Mouse (Mus musculus): Measurements from ENCODE around the gene Cfap100. TPM values are rescaled to one million over a fixed set of nuclear protein-coding genes. Genes with fewer than 3 reads are reported as not detected.

The Cfap100 gene
- total RNA-seq, 2 experiments from 2014 or later = 4.9 to 6.5 TPM

- intact Hi-C loops (cut with DNase I) = no loop called here
- no peak for DNase-seq (ENCODE audit: extremely low spot score in 1 of 2, low spot score in 2 of 2)
Measured at GRCm38 (mm10) chr6:90410972-90411371, 17.6 kb downstream of the Cfap100 start.

DNA sequence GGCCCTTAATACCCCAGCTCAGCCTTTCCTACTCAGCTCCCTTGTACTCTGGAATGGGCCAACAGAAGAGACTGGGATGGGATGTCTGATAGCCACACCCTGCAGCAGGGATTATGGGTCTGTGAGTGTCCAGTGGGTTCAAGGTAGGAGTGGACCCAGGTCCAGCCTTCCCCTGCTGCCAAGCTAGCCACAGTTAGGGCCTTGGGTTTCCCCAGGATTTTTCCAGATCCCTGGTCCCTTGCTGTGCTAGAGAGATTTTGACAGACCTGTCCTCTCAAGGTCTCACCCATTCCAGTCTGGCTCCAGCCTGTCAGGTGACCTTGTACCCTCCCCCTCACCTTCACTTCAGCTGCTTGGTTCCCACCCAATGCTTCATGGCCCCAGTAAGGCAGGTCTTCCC lies 20.0 kb downstream of the Cfap100 start:
- no peak for DNase-seq (ENCODE audit: extremely low spot score in 1 of 2, low spot score in 2 of 2)

GRCm38 (mm10) chr6:90397291-90397690 lies 31.3 kb downstream of the Cfap100 start:
- intact Hi-C loops (cut with DNase I) = no loop called here
- DNase-seq (ENCODE audit: extremely low spot score in 1 of 2, low spot score in 2 of 2) = no peak

More for the DNA sequence above, 20.0 kb downstream of the Cfap100 start:
- intact Hi-C loops (cut with DNase I) = no loop called here

GRCm38 (mm10) chr6:90395751-90396150 lies 32.8 kb downstream of the Cfap100 start:
- no peak for DNase-seq (ENCODE audit: extremely low spot score in 1 of 2, low spot score in 2 of 2)
- intact Hi-C loops (cut with DNase I) = no loop called here

- DNase-seq (ENCODE audit: extremely low spot score in 1 of 2, low spot score in 2 of 2) = no peak
- intact Hi-C loops (cut with DNase I) = no loop called here
Measured at GRCm38 (mm10) chr6:90393948-90394347, 34.6 kb downstream of the Cfap100 start.

GRCm38 (mm10) chr6:90390629-90391028 lies 38.0 kb downstream of the Cfap100 start:
- DNase-seq (ENCODE audit: extremely low spot score in 1 of 2, low spot score in 2 of 2) = no peak
- intact Hi-C loops (cut with DNase I) = no loop called here

DNA sequence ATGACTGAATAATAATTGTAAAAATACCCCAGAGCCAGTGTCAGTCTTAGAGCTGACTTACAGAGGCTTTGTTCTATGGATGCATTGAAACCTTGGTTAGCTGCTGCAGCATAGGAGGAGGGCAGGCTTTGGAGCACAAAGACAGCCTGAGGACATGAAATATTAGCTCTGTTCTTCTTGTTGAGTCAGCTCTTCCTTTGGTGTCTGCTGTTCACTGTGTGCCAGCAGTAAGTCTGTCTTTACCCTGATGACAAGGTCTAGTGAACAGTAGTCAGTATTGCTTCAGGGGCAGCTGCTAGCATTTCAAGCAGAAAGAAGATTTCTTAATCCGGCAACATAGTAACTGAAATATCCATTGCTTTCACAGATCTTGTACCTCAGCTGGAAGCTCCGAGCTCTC lies 47.1 kb downstream of the Cfap100 start:
- intact Hi-C loops (cut with DNase I) = no loop called here
- no peak for DNase-seq (ENCODE audit: extremely low spot score in 1 of 2, low spot score in 2 of 2)

- DNase-seq (ENCODE audit: extremely low spot score in 1 of 2, low spot score in 2 of 2) = no peak
- intact Hi-C loops (cut with DNase I) = no loop called here
Measured at GRCm38 (mm10) chr6:90377708-90378107, 50.9 kb downstream of the Cfap100 start.

DNA sequence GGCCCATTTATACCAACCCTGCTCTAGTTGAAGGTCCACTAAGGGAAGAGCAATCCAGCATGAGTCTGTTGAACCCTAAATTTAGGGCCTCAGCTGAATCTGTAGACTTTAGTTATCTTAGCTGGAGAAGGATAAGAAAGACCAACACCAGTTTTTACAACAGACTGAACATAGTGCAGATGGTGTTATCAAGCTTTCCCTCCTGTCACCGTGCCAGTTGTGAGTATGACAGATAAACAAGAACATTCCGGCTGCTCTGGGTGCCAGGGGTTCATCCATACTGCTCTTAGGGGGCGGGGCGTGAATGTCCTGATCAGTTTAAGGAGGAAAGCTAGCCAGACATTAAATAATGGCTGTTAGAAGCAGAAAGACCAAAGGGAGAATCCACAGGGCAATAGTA lies 54.0 kb downstream of the Cfap100 start:
- intact Hi-C loops (cut with DNase I) = loop anchor here (5.0 kb wide), 1 partner anchor 48 kb away; no protein-coding TSS in a partner anchor

DNA sequence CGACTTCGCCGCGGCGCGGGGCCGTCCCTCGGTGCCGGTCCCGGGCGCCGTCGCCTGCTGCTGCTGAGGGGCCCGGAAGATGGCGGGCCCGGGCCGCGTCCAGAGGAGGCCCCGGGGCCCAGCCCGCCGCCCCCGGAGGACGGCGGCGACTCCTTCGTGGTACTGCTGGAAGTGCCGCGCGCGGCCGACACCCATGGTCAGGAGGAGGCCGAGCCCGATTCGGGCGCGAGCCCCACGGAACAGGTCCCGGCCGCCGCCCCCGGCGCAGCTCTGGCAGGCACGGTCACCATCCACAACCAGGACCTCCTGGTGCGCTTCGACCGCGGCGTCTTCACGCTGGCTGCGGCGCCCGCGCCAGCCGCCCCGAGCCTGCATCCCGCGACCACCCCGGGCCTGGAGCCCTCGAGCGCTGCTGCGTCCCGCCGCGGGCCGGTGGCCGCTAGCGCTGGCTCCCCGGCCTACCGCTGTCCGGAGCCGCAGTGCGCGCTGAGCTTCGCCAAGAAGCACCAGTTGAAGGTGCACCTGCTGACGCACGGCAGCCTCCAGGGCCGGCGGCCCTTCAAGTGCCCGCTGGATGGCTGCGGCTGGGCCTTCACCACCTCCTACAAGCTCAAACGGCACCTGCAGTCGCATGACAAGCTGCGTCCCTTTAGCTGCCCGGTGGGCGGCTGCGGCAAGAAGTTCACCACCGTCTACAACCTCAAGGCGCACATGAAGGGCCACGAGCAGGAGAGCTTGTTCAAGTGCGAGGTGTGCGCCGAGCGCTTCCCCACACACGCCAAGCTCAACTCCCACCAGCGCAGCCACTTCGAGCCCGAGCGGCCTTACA lies 58.7 kb downstream of the Cfap100 start:
- peak; percentile 12 to 69 for DNase-seq (ENCODE audit: extremely low spot score in 1 of 2, low spot score in 2 of 2)
- intact Hi-C loops (cut with DNase I) = loop anchor here (5.0 kb wide), 1 partner anchor 52 kb away; no protein-coding TSS in a partner anchor

More for the DNA sequence above, 54.0 kb downstream of the Cfap100 start:
- DNase-seq (ENCODE audit: extremely low spot score in 1 of 2, low spot score in 2 of 2) = no peak

- DNase-seq (ENCODE audit: extremely low spot score in 1 of 2, low spot score in 2 of 2) = peak; percentile 99 to 100
- intact Hi-C loops (cut with DNase I) = no loop called here
Measured at GRCm38 (mm10) chr6:90368976-90369724, 59.4 kb downstream of the Cfap100 start, which contains the start of gene Zxdc. Gene Zxdc (plus strand): TSS chr6:90369492.

GRCm38 (mm10) chr6:90363301-90363700 lies 65.3 kb downstream of the Cfap100 start:
- intact Hi-C loops (cut with DNase I) = no loop called here
- no peak for DNase-seq (ENCODE audit: extremely low spot score in 1 of 2, low spot score in 2 of 2)

DNA sequence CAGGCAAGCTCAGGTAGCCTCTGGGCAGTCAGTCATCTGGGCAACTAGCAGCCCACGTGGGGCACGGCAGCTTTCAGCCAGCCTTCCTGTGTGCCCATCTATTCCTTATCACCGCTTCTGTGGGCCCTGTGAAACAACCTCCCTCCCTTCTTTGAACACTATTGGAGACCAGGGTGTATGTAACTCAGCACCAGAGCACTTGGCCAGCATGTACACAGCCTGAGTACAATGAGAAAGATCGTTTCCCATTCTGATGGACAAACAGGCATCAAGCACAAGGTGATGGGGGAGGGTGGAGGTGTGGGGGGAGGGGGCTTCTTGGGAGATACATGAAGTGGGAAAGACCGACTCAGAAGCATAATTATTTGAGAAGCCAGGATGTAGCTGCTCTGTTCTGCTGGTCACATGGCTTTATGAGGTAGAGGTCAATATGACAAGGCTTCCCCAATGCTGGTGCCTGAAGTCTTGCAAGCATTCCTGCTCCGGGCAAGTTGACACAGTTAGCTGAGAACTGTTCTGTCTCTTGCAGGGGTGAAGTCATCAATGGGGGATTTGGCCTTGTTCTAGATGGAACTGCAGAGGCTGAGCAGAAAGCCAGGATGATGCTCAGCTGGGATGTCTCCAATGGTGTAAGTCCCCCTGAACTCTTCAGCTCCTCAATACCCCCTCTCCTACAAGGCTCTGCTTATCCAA lies 67.5 kb downstream of the Cfap100 start:
- intact Hi-C loops (cut with DNase I) = no loop called here
- no peak for DNase-seq (ENCODE audit: extremely low spot score in 1 of 2, low spot score in 2 of 2)

DNA sequence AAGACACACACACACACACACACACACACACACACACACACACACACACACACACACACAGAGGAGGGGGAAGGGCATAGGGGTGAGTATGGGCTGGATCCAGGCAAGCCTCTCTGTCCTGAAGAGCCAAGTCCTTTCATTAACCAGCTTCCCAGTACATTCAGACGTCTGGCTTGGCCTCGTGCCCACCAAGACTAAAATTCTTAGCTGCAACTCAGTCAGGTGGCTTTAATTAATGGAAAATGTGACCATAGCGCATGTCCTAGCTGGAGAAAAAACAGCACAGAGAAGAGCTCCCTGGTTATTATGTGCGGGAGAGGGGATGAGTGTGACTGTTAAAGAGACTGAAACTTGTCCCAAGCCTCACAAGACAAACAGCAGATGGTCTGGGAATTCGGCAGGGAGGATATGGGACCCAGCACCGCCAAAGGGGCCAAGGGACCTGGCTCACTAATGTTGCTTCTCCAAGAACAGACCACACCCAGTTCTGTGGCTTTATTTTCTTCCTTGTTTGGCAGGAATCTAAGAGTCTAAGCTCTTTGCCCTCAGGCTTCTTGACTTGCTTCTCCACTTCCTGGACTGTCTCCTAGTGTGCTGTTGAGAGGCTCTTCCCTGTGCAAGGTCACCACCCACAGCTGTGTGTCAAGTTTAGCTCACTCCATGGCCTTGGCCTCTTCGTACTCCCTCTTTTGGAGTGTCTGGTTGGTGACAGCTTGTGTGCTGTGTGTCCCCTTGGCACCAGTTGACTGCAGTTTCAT lies 68.4 kb downstream of the Cfap100 start:
- intact Hi-C loops (cut with DNase I) = no loop called here
- DNase-seq (ENCODE audit: extremely low spot score in 1 of 2, low spot score in 2 of 2) = peak in 1 of 2 experiments; percentile 64

- intact Hi-C loops (cut with DNase I) = no loop called here
- no peak for DNase-seq (ENCODE audit: extremely low spot score in 1 of 2, low spot score in 2 of 2)
Measured at GRCm38 (mm10) chr6:90359445-90359844, 69.2 kb downstream of the Cfap100 start.

GRCm38 (mm10) chr6:90358142-90358541 lies 70.5 kb downstream of the Cfap100 start:
- DNase-seq (ENCODE audit: extremely low spot score in 1 of 2, low spot score in 2 of 2) = no peak
- intact Hi-C loops (cut with DNase I) = no loop called here

Measured in left cerebral cortex, postnatal 10 days (tissue).